Mouse (Mus musculus): ENCODE measurements at regions not wholly inside any gene's neighbourhood (a gene's known extent, or its start where the extent isn't known, plus 50 kb on each side); places are given as distances from the start of the nearest gene placed in this dataset.
"Not testable (repeated sequence)": the region's sequence is repeated elsewhere in the genome, so short reads cannot be mapped to it uniquely, and the experiment has no call there.

DNA sequence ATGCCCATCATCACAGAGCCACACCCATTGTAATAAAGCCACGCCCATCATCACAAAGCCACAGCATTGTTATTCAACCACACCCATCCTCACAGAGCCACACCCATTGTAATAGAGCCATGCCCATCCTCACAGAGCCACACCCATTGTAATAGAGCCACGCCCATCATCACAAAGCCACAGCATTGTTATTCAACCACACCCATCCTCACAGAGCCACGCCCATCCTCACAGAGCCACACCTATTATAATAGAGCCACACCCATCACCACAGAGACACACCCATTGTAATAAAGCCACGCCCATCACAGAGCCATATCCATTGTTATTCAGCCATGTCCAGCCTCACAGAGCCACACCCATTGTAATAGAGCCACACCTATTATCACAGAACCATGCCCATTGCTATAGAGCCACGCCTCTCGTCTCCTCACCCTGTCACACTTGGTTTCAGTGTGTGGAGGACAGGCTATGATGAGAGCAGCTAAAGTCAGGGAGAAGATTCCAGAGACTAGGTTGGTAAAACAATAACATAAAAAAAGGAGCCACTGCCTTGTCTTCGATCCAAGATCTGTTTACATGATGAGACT is 85.6 kb downstream of the Gxylt1 start:
- DNase-seq: no peak

DNA sequence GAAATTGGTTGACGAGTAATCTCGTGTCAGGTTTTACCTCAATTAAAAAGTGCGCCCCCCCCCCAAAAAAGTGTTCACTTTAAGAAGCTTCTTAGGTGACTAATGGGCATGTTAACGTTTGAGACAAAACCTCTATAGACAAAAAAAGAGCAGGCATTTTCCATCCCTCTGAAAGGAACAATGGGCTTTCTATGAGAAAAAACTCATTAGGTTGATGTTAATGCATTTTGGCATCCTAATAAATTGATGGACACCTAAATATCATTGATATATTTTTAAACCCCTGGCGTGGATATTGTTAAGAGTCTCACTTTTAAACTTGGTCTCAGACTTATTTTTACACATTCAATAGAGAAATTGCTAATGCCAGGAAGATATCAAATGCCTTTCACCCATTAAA is 98.8 kb downstream of the Gxylt1 start:
- DNase-seq: no peak

DNA sequence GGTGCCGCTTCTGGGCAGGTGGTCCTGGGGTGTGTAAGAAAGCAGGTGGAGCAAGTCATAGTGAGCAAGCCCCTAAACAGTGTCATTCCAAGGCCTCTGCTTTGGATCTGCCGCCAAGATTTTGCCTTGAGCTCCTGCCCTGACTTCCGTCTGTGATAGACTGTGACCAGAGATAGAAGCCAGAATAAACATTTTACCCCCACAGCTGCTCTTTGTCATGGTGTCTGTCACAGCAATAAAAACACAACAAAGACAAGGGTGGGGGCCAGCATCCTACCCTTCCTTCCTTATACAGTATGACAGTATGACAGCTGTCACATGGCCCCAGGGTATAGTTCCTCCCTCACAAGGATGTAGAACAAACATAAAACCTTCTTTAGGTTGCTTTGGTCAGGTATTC is 106.2 kb downstream of the Gxylt1 start:
- no peak for DNase-seq

DNA sequence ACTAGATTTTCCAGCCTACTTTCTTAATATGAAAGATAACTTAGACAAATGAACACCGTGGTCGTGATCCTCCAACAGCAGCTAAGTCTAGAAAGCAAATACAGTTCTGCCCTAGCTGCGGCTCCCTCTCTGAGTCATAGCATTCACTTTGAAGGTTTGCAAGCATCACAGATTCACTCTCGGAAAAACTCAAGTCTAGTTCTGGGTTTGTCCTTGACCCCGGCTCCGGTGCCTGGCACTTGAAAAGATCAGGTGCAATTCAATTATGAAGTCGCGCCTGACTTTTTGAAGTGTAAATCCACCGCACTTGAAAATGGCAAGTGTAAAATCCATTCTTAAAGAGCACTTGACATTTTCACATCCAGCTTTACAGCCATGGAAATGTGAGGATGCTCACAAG is 107.5 kb downstream of the Gxylt1 start:
- no peak for DNase-seq

DNA sequence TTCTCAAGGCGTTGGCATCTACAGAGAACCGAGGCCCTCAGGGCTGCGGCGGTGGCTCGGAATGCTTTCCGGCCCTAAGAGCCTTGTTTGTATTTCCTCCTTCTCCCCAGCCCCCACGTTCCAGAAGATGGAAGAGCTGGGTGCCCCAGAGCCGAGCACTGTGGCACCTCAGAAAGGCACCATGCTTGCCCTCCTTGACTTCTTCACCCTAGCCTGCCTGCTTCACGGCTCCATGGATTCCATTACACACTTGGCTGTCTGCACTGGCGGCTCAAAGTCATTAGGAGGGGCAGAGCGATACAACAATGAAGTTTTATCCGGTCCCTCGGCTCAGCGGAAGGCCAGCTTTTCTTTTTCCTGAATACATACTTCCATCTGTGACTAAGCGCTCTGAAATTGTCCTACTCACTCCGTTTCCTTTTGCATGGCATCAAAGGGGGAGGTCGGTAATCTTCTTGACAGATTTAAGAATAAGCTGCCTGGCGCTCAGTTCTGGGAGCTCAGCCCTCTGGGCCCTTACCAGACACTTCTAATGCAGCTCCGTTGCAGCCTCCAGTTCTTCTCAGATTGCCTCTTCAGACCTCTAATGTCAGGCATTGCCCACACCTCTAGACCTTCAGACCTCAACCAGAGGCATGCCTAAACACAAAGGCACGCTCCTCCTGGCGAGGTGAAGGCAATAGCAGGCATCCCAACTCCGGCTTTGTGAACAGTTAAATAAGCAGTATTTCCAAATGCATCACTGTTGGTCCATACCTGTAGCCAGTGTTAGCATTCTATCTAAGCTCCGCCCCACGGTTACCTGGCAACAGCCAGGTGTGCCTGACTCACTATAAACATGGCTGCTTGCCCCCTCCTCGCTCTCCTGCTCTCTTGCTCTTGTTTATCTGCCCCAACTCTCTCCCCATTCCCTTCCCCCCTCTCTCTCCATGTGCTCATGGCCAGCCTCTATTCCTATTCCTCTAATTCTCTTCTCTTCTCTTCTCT is 112.8 kb downstream of the Gxylt1 start:
- DNase-seq: no peak

DNA sequence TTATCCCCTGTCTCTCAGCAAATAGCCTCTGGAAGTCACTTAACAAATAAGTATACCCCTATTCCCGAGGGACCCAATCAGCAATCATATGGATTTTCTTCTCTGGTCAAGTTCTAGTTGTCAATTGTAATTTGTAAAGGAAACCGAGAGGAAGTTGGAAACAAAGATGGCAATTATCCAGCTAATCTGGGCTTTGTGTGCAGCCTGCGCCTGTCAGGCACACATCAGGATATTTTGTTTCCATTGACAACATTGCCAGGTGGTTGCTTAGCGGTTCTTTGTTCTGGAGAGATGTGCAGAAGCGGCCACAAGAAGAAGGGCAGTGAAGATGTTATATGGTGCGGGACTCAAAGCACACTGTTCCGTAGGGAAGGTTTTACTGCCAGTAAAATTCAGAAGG is 113.7 kb downstream of the Gxylt1 start:
- DNase-seq: no peak

DNA sequence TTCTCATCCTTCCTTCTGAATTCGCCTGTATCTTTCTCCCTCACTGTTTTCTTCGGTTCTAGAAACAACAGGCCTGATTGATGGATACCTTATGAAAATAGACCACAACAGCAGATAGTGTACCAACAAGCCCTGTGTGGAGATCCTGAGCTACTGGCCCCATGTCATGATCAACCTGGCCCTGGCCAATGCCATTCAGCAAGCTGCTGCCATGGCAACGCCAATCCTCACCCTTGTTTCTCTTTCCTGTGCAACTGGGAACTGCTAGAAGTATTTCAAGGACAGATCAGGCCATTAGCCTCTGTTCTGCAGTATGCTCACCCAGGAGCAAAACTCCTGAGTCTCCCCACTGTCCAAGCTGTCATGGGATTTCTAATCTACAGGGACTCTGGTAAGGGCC is 119.2 kb downstream of the Gxylt1 start:
- DNase-seq: no peak

DNA sequence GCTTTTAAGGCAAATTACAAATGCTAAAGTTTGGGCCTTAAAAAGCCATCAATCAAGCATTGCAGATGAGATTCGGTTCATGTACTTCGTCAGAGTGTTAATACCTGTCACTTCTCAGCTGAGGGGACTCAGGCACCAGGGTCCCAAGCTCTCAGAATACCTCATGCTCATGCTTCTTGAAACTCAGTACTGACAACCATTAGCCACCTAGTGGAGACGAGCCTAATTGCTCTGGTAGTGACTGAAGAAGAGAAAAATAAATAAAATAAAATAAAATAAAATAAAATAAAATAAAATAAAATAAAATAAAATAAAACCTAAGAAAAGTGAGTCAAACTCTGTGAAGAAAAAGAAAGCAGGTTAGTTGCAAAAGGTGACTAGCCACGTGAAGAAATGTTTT is 121.0 kb downstream of the Gxylt1 start:
- no peak for DNase-seq

DNA sequence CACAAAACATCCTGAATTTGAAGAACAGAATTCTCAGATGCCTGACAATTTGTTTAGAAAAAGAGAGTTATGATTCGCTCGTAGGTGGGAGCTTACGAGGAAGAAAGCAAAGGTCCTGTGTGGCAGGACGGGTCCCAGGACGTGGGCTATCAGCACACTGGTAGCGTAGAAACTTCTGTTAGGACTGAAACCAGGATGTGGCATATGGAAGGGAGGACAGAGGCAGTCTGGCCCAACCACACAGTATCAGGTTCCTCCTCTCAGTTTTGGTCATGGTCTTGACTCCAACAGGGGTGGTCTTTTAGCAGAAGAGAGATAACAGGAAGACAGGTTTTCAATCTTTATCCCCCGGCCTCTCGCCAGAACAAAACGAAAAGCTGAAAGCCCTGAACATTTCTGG is 130.1 kb downstream of the Gxylt1 start:
- no peak for DNase-seq

DNA sequence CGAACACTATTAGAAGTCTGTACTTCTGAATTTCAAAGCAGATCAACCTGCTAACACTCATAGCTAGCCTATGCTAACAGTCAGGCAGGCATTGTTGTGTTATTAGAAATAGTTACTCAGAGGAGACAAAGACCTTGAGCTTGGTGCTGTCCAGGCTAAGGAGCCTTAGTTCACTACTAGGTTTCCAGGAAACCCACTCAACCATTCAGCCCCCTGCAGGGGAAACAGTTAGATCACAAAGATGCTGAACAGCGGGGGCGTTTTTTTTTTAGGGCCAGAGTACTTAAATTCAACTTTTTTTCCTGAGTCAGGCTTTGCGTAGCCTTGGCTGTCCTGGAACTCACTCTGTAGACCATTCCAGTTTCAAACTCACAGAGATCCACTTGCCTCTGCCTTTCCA is 130.7 kb downstream of the Gxylt1 start:
- no peak for DNase-seq

DNA sequence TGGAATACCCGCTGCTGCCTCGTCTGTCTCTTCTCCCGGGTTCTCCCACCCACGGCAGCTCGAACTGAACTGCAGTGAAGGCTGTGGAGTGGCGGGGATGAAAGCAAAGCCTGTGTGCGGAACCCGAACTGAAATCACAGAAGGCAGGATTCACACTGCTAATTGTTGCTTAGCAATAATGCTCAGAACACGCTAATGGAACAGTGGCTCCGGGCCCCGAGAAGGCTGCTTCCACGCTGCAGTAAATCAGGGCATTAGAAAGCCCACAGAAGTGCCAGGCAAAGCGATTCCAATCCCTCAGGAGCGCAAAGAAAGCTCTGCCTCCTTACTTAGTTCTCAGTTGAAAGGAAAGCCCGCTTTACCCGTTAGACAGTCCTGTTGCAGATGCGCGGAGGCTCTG is 141.6 kb downstream of the Gxylt1 start:
- DNase-seq: peak; percentile 59 to 71

DNA sequence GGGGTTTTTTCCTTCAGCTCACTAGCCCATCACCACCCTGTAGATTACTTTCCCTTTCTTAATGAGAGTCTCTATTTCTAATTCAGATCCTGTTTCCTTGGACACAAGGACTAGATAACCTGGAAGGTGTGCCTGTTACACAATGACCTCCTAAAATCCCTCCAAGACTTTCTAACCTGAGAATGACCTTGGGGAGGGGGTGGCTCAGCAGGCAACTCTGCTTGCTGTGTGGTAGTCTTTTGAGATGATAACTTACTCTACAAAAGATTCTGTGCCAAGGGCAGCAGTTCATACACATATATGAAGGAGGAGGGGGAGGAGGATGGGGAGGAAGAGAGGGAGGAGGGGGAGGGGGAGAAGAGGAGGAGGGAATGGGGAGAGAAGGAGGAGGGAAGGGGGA is 143.9 kb downstream of the Gxylt1 start:
- DNase-seq: no peak

DNA sequence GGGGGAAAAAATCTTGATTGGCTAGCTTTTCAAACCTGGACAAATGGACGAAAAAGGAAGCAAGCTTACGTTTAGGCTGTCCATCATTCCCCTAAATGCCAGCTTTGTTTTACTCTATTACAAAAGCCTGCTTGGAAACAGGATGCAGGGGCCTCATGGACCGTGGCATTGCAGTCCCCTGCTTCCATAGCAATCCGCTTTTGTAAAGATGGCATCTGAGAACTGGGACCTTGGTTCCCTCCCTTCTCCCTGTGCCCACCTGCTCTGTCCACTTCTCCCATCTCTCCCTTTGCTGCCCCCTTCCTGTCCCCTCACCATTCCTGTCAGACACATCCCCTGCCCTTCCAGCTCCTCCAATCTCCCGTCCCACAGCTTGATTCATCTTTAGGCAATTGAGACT is 149.7 kb downstream of the Gxylt1 start:
- DNase-seq: no peak

DNA sequence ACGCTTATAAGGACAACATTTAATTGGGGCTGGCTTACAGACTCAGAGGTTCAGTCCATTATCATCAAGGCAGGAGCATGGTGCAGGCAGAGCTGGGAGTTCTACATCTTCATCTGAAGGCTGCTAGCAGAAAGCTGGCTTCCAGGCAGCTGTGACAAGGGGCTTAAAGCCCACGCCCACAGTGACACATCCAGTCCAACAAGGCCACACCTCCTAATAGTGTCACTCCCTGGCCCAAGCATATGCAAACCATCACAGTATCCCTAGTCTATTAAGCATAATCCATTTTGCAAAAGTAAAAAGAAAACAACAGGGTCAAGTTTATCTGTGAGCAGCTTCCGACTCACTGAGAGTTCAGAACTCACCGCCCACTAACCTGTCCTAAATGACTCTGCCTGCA is 153.8 kb downstream of the Gxylt1 start:
- no peak for DNase-seq

DNA sequence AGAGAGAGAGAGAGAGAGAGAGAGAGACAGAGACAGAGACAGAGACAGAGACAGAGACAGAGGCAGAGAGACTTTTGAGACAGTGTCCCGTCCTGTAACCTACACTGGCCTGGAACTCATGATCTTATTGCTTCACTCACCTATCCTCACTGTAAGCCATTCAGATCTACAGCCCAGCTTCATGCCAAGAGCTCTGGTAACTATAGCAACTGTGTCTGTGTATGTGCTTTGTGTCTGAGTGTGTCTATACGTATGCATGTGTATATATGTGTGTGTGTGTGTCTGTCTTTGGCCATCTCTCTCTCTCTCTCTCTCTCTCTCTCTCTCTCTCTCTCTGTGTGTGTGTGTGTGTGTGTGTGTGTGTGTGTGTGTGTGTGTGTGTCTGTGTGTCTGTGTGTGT is 157.2 kb downstream of the Gxylt1 start:
- DNase-seq: not testable (repeated sequence)

DNA sequence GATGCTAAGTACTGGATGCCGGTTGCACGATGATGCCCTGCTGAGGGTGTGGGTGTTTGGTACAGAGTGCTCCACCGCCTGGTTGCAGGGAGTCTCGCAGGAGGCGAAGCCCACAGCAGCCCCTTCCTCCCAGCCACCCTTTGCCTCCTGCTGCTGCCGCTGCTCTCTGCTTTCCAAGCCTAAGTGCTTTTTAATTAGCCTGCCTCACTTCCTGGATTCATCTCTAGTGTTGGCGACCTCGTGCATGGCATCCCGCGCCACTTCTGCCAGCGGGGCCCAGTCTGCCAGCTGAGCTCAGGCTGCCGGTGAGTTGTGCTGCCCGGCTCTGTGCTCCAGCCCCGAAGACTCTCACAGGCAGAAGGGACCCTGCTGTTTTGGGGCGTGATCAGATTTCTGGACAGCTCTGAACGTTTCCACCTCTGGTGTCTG is 159.3 kb downstream of the Gxylt1 start:
- DNase-seq: peak; percentile 45 to 50

DNA sequence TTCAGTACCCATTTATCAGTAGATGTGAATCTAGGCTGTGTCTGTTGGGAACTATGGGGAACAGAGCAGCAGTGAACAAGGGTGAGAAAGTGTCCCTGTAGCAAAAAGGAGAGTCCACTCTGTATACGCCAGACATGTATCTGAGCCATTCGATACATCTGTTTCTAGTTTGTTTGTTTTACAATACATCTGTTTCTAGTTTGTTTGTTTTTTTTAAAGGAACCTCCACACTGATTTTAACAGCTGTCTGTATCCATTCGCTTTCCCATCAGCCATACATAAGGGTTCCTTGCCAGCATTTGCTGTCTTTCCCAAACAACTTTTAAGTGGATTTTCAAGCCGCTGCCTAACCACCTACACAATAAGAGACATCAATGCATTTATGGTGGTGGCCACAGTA is 170.0 kb downstream of the Gxylt1 start:
- DNase-seq: no peak

DNA sequence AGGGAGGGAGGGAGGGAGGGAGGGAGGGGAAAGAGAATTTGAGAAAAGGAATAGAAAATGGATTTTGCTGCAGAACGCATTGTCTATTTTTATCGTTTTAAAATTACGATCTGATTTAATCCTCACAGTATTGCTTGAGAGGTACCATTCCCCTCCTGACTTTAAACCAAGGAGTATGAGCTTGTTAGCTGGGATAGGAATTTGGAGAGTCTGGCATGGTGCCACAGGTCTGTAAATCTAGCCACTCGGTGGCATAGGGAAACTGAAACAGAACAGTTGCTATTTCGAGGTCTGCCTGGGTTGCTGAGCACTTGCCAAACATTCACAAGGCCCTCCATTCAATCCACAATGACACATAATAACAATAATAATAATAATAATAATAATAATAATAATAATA is 171.6 kb downstream of the Gxylt1 start:
- no peak for DNase-seq

DNA sequence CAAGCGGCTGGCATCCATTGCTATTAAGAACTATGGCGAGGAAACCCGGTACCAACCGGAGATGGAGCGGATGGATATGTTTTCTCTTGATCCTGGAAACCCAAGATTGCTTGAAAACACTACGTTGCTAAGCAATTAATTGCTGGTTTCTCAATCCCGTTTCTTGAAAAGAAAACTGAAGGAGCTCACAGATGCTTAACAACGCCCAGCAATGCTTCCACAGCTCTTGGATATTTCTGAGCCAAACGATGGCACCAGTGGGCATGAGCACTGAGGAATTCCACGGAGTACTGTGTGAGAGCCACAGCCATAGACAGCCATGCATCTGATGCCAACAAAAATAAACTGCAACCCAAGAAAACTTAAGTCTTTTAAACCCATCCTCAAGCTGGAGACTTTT is 173.1 kb downstream of the Gxylt1 start:
- DNase-seq: no peak

DNA sequence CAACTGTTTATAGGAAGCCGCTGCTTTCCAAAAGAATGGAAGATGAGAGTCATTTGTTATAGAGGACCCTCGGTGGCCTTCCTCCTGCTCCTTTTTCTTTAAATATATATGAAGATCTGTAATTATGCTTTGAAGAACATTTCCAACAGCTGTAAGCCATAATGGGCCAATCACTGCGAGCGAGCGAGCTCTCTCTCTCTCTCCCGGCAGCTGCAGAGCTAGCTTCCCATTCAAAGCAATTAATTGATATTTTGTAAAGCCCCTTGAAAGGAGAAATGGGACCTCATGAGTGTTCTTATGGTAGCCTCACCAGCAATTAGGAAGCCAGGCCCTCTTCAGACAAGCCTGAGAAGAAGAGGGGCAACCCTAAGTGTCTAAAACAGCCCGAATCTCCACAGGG is 174.1 kb downstream of the Gxylt1 start:
- DNase-seq: no peak

DNA sequence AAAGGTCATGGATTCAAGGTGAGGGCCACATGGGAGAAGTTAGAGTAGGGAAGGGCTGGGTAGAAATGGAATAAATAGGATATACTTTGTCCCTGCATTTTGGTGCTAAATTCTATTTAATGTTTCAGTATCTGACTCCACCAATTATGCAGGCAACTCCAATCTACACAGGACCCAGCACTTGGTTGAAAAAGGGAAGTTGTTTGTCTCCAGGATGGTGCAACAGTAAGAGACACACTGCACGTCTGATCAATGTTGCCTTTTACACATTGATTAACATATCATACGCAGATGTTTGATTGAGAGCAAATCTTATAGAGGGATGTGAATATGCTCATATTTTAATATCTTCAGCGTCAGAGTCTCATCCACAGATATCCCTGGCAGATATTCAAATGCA is 175.1 kb downstream of the Gxylt1 start:
- no peak for DNase-seq

DNA sequence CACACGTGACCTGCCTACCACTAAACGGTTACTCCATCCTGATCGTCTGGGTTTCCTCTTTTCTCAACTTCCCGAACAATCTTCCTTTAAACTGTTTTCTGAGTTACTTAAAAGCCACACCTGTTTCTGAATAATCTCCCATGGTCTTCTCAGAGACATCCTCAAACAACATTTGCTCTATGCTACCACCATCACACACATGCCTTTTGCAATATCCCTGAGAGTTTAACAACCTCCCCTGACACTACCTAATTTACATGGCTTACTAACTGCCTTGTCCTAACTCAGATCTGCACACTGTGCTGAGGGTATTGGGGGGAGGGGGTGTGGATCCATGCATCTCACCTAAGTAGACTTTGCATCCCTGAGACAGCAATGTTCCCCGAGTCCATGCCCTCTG is 178.6 kb downstream of the Gxylt1 start:
- DNase-seq: no peak

DNA sequence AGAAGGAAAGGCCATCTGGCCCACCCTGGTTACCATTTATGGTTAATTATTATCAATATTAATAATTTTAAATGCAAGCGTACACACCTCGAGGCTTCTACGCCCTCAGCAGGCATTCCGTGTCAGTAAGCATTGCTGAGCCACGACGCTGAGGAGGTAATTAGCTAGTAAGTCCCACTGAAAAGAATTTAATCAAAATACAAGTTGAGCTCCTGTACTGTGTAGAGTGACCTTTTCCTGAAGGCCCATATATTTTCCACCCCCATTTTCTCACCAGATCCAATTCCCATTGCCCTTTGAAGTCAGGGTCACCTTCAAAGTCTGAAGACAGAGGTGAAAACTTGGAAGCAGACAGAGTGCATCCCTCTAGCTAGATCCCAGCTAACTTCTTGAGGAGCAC is 179.8 kb downstream of the Gxylt1 start:
- no peak for DNase-seq
